Mouse (Mus musculus) C2C12 (cell line): ENCODE data around the gene Nrk. TPM values are rescaled to one million over a fixed set of nuclear protein-coding genes. Genes with fewer than 3 reads are reported as not detected.

Source experiments
- H3K27me3 ChIP-seq: one replicate; pipeline ENCODE4 v1.6.1; 2011; ENCODE audit not compliant: control insufficient read depth, insufficient read depth, insufficient read length
- H3K36me3 ChIP-seq: one replicate; pipeline ENCODE4 v1.6.1; 2011; ENCODE audit not compliant: control insufficient read depth, insufficient read depth
- H3K4me3 ChIP-seq: one replicate; pipeline ENCODE4 v1.5.1; 2011; ENCODE audit warnings: mild to moderate bottlenecking, control low read depth; ENCODE audit not compliant: poor library complexity, insufficient read depth, severe bottlenecking
- H3K79me2 ChIP-seq: one replicate; pipeline ENCODE4 v1.6.1; 2011; ENCODE audit not compliant: control insufficient read depth, insufficient read depth
- H3K79me3 ChIP-seq: one replicate; pipeline ENCODE4 v1.6.1; 2011; ENCODE audit warnings: low read depth, control low read depth
- H3ac ChIP-seq: one replicate; pipeline ENCODE3; 2011; ENCODE audit warnings: low read depth; ENCODE audit not compliant: control insufficient read depth, insufficient read length
- CEBPB ChIP-seq: IDR thresholded peaks from one replicate; pipeline ENCODE4 v1.6.1; 2011; ENCODE audit warnings: low read depth, mild to moderate bottlenecking, control low read depth, moderate library complexity
- CTCF ChIP-seq: IDR thresholded peaks from one replicate; pipeline ENCODE4 v1.5.1; 2011; ENCODE audit not compliant: control insufficient read depth, insufficient read depth, insufficient read length
- FOSL1 ChIP-seq: IDR thresholded peaks from one replicate; pipeline ENCODE4 v1.8.0; 2011; ENCODE audit warnings: mild to moderate bottlenecking, low read length; ENCODE audit not compliant: poor library complexity, insufficient read depth, severe bottlenecking
- MAX ChIP-seq: IDR thresholded peaks from one replicate; pipeline ENCODE4 v1.6.1; 2011; ENCODE audit warnings: mild to moderate bottlenecking, control low read depth
- MYOD1 ChIP-seq: IDR thresholded peaks from one replicate; pipeline ENCODE4 v1.6.1; 2011; ENCODE audit warnings: low read depth; ENCODE audit not compliant: control insufficient read depth, insufficient read length
- MYOG ChIP-seq: IDR thresholded peaks from one replicate; pipeline ENCODE4 v1.6.1; 2011; ENCODE audit not compliant: control insufficient read depth, insufficient read length; ENCODE audit errors: extremely low read depth
- USF1 ChIP-seq: IDR thresholded peaks from one replicate; pipeline ENCODE4 v1.6.1; 2011; ENCODE audit warnings: low read depth, mild to moderate bottlenecking, control low read depth, moderate library complexity
- polyA plus RNA-seq: library from polyadenylated mRNA; unstranded; fragments of >200 nt; fragmentation: generic; extraction: Trizol; gene quantifications from one replicate; pipeline ENCODE4 v1.2.1, GENCODE M21; 2012; ENCODE audit warnings: missing spikeins

Gene Nrk
- polyA plus RNA-seq, 1 experiment: under 0.01 TPM

GRCm38 (mm10) chrX:138978501-138978900, 64.3 kb downstream of the Nrk start:
- H3K4me3 ChIP-seq: no peak overlapping the region
- no peaks in the 10 kb centered on the region for H3K79me3 ChIP-seq
- no peaks in the 10 kb centered on the region for H3K27me3 ChIP-seq
- no peaks in the 10 kb centered on the region for H3K36me3 ChIP-seq
- TF ChIP-seq MAX (no peak), CEBPB (no peak), USF1 (no peak), FOSL1 (no peak), MYOD1 (no peak), CTCF (no peak), MYOG (no peak)
- no peaks in the 10 kb centered on the region for H3K79me2 ChIP-seq
- H3ac ChIP-seq: no peak overlapping the region

DNA sequence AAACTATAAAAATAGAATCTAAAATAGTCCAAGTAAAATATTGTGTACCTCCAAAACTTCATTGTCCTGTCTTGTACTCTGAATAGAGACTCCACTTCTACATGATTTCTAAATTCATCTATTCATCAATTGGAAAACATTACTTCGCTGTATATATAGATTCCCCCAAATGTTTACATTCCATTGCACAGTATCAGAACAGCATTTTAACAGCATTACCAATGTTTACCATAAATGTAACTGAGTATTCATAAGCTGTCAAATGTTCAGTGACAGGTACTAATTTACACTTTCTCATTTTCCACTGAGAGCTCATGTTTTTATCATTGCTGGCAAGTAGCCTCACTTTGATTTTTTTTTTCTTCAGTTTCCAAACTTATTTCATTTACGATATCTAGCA, 65.0 kb downstream of the Nrk start:
- Histone ChIP-seq H3K36me3 (no peaks in the 10 kb centered on the region), H3ac (no peak overlapping the region), H3K79me2 (no peaks in the 10 kb centered on the region), H3K4me3 (no peak overlapping the region), H3K27me3 (no peaks in the 10 kb centered on the region), H3K79me3 (no peaks in the 10 kb centered on the region)
- TF ChIP-seq USF1 (no peak), MYOG (no peak), MAX (no peak), CTCF (no peak), MYOD1 (no peak), FOSL1 (no peak), CEBPB (no peak)

DNA sequence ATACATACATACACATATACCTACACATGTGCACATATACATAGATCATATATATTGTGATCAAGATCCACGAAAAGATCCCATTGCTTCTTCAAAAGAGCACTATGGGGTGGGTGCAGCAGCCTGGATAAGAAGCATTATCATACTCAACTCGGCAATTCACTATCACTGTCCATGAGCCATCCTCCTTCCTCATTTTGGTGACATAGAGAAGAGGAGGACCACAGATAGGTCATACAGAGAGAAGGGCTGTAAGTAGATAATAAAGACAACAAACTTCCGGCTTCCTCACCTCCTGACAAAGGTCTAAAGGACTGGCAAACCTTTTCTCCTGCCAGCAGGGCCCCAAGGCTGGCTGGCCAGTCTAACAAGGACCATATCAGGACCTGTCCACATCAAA, 100.3 kb downstream of the Nrk start:
- H3K79me2 ChIP-seq: no peaks in the 10 kb centered on the region
- TF ChIP-seq CEBPB (no peak), MYOG (no peak), MYOD1 (no peak), MAX (no peak), FOSL1 (no peak), USF1 (no peak), CTCF (no peak)
- H3K4me3 ChIP-seq: no peak overlapping the region
- H3ac ChIP-seq: no peak overlapping the region
- H3K27me3 ChIP-seq: no peaks in the 10 kb centered on the region
- no peaks in the 10 kb centered on the region for H3K79me3 ChIP-seq
- H3K36me3 ChIP-seq: no peaks in the 10 kb centered on the region

GRCm38 (mm10) chrX:139016540-139016939, 102.3 kb downstream of the Nrk start:
- H3ac ChIP-seq: no peak overlapping the region
- TF ChIP-seq MYOD1: no peak
- TF ChIP-seq MYOG: no peak
- no peak for TF ChIP-seq FOSL1
- no peak for TF ChIP-seq CEBPB
- no peak for TF ChIP-seq USF1
- TF ChIP-seq MAX: no peak
- no peak for TF ChIP-seq CTCF
- no peaks in the 10 kb centered on the region for H3K79me3 ChIP-seq
- H3K27me3 ChIP-seq: no peaks in the 10 kb centered on the region
- H3K79me2 ChIP-seq: no peaks in the 10 kb centered on the region
- H3K36me3 ChIP-seq: no peaks in the 10 kb centered on the region
- no peak overlapping the region for H3K4me3 ChIP-seq

- Histone ChIP-seq H3K79me3 (no peaks in the 10 kb centered on the region), H3K79me2 (no peaks in the 10 kb centered on the region), H3K36me3 (no peaks in the 10 kb centered on the region)
These were observed 112.4 kb downstream of the Nrk start for GRCm38 (mm10) chrX:139026532-139027097.

DNA sequence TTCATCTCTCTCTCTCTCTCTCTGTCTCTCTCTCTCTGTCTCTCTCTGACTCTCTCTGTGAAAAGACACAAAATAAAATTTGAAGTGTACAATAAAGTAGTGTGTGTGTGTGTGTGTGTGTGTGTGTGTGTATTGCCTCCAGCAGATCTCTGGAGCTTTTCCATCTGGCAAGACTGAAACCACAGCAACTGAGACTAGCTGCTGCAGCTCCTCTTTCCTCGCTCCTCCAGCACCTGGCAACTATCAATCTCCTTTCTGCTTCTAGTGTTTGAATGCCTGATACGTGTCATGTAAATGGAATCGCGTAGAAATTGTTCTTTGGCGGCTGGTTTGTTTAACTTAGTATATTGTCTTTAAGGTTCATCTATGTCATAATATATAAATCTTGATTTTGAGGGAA, 113.1 kb downstream of the Nrk start:
- Histone ChIP-seq H3K27me3 (no peaks in the 10 kb centered on the region), H3K79me2 (no peaks in the 10 kb centered on the region), H3K4me3 (no peak overlapping the region), H3ac (no peak overlapping the region), H3K36me3 (no peaks in the 10 kb centered on the region), H3K79me3 (no peaks in the 10 kb centered on the region)
- TF ChIP-seq USF1: no peak
- TF ChIP-seq MYOD1: peak; percentile 76

More at GRCm38 (mm10) chrX:139026532-139027097, 112.4 kb downstream of the Nrk start:
- H3K27me3 ChIP-seq: no peaks in the 10 kb centered on the region
- no peak for TF ChIP-seq CEBPB
- no peak for TF ChIP-seq USF1
- TF ChIP-seq MYOD1: no peak
- TF ChIP-seq MYOG: no peak
- TF ChIP-seq FOSL1: no peak
- no peak for TF ChIP-seq MAX
- no peak for TF ChIP-seq CTCF
- no peak overlapping the region for H3K4me3 ChIP-seq
- no peak overlapping the region for H3ac ChIP-seq
